Mouse (Mus musculus): ENCODE measurements around the gene Wdpcp. TPM values are rescaled to one million over a fixed set of nuclear protein-coding genes. Genes with fewer than 3 reads are reported as not detected.
"Not testable (repeated sequence)": the region's sequence is repeated elsewhere in the genome, so short reads cannot be mapped to it uniquely, and the experiment has no call there.

Wdpcp gene
- total RNA-seq (2021): 1 to 10 TPM; 1.3 to 3.5 TPM
- long read RNA-seq, experiment 1, partial matches to known transcripts: 0 of 2 reads
- long read RNA-seq, experiment 1, other reads (novel, unspliced or antisense): 2 of 2 reads
- long read RNA-seq, experiment 2, partial matches to known transcripts: 0 of 1 reads
- long read RNA-seq, experiment 2, other reads (novel, unspliced or antisense): 1 of 1 reads

DNA sequence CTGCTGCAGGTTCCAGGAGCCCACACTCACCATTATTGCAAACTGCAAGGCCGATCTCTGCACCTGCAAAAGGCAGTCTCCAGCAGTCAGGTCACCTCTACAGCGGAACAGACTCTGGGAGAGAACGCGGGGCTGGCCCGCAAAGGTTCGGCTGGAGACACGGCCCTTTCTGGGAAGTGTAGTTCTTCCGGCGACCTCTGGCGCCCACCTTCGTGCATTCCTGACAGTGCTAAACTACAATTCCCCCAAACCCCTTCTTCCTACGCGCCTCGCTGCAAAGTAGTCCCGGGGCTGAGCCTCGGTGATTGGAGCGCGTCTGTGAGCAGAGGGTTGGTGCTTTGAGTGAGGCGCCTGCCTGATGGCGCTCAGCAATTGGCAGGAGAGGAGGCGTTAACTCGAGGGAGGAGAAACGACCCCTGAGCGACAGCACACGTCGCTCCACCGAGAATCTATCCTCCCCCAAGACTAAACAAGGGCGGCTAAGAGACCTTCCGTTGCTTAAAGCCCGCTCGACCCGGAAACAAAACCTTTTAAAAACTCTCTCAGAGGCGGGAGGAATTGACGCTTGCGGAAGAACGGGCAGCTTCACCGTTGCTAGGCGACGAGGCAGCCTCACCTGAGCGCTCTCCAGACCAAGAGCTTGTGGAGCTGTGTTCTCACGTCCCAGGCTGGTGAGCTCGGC, at the start of gene Wdpcp, which contains the start of gene Mdh1:
Gene Wdpcp (plus strand): TSS at position 536 of the 682 bp plus-strand sequence.
Gene Mdh1 (minus strand): TSS at position 668 of the 682 bp plus-strand sequence.
- intact Hi-C loops (cut with DNase I): no loop called here
- peak; percentile 89 to 91 for DNase-seq

DNA sequence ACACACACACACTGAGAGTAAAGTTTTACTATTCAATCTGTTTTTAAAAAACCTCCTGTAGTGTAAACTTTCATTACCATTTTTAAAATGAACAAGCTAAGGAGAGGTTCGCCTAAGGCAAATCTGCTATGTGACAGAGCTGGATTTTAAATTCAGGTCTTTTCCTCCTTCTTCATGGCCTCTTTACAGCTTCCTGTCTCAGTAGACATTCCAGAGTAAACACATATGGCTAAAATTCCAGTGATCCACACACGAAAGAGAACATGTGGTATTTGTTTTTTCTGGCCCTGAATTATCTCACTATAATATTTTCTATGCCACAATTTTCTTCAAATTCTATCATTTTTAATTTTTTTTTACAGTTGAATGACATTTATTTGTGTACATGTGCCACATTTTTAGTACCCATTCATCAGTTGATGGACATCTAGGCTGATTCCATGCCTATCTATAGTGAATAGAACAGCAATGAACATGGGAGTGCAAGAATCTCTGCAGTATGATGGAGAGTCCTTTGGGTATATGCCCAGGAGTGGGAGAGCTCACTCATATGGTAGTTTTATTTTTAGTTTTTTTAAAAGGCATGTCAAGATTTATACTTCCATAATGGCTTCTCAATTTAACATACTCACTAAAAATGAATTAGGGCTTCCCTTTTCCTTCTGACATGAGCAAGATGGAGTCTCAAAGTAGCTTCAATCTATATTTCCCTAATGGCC, 43.2 kb upstream of the Wdpcp start:
- intact Hi-C loops (cut with DNase I): no loop called here
- DNase-seq: no peak

- not testable (repeated sequence) for DNase-seq
Measured at GRCm38 (mm10) chr11:21530856-21531255, 41.2 kb upstream of the Wdpcp start.

GRCm38 (mm10) chr11:21540072-21540471, 32.0 kb upstream of the Wdpcp start:
- DNase-seq: no peak
- intact Hi-C loops (cut with DNase I): no loop called here

More at GRCm38 (mm10) chr11:21530856-21531255, 41.2 kb upstream of the Wdpcp start:
- intact Hi-C loops (cut with DNase I): not testable (repeated sequence)

DNA sequence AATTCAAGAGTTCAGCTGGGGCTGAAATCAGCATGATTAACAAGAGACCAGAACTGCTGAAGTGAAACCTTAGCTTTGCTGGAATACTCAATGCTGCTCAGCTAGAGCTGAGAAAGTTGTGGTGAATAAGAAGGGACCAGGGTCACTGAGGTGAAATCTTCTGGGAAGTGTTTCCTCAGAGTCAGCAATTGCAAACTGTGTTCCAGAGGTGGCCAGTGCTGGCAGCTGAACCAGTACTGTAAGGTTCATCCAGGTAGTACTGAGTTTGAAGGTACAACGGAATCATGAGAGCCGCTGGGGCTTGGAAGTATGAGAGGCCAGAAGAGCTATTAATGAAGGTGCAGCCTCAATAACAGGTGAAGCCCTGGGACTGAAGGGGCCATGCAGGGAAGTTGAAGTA, 31.4 kb upstream of the Wdpcp start:
- intact Hi-C loops (cut with DNase I): no loop called here
- no peak for DNase-seq

- intact Hi-C loops (cut with DNase I): no loop called here
- DNase-seq: no peak
Measured at GRCm38 (mm10) chr11:21542731-21543130, 29.3 kb upstream of the Wdpcp start.

GRCm38 (mm10) chr11:21545021-21545420, 27.0 kb upstream of the Wdpcp start:
- intact Hi-C loops (cut with DNase I): no loop called here
- DNase-seq: no peak

GRCm38 (mm10) chr11:21545951-21546350, 26.1 kb upstream of the Wdpcp start:
- intact Hi-C loops (cut with DNase I): no loop called here
- no peak for DNase-seq

GRCm38 (mm10) chr11:21546671-21547070, 25.4 kb upstream of the Wdpcp start:
- no peak for DNase-seq
- intact Hi-C loops (cut with DNase I): no loop called here

DNA sequence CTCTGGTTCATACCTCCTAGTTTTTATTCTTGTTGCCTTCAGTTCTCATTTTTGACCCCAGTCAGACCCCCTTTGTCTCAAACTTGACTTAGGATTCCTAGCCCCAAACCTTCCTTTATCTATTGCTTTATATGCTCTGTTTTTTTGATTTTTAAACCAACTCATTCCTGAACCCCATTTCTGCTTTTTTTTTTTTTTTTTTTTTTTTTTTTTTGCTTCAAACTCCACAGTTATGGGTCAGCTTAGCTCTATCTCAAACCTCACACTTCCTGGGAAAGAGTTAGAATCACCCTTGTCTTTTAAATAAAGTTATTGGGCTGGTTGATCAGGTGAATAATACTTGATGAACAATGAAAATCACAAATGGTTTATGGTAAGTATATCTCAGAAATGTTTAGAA, 24.5 kb upstream of the Wdpcp start:
- no peak for DNase-seq
- intact Hi-C loops (cut with DNase I): no loop called here

- DNase-seq: no peak
- intact Hi-C loops (cut with DNase I): no loop called here
Measured at GRCm38 (mm10) chr11:21549052-21549451, 23.0 kb upstream of the Wdpcp start.

DNA sequence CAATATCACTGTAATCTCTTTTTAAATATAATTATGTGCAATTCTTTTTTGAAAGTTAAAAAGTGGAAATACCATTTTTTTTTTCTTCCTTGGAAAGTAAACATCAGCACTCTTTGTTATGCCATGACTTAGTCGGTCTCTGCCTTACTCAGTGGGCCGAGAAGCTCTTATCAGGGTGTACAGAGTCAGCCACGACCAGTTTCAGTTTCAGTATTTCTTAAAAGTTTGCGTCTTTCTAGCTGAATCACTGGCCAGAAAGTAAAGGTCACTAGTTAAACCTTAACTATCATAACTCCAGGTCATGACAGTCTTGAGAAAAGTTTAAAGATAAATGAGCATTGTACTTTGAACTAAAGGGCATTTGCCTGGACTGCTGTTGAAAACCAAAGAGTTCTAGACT, 22.3 kb upstream of the Wdpcp start:
- no peak for DNase-seq
- intact Hi-C loops (cut with DNase I): no loop called here

DNA sequence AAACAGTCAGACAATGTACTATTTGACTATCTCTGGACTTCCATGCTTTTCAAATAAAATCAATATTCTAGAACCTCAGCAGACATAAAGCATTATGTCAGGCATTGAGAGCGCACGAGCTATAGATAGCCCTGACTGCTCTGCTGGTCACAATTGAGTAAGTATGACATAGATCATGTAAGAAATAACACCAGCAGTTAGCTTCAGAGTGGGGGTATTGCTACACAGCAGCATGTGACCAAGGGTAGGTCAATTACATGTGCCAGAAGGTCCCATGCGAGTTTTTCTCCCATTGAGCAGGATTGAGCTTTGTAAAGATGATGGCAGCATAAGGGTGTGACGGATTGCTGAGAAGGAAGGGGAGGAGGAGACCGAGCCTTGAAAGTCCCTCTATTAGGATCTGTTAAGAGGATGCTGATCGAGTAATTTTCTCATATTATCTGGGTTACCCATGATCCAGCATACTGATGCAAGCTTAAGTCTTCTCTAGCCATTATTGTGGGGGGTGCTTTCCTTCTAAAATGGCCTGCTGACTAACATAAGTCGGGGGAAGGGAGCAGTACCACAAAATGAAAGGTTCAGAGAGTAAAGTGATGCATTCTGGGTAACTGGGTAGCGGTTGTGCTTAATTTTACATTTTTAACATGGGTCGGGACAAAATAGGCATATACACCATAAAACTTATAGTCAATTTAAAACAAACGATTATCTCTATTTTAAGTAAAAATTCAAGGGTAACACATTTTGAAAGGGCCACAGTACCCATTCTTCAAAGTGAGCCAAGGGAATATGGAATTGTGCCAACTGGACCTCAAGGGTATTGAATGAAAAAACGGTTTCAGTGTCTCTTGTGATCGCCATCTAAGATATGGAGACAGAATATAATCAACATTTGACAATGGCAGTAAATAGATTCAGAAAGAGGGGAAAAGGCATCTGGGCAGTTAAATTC, 21.5 kb upstream of the Wdpcp start:
- no peak for DNase-seq
- intact Hi-C loops (cut with DNase I): no loop called here

- intact Hi-C loops (cut with DNase I): no loop called here
- DNase-seq: no peak
Measured at GRCm38 (mm10) chr11:21552049-21552448, 20.0 kb upstream of the Wdpcp start.

- no peak for DNase-seq
- intact Hi-C loops (cut with DNase I): no loop called here
Measured at GRCm38 (mm10) chr11:21559727-21560126, 12.3 kb upstream of the Wdpcp start.

DNA sequence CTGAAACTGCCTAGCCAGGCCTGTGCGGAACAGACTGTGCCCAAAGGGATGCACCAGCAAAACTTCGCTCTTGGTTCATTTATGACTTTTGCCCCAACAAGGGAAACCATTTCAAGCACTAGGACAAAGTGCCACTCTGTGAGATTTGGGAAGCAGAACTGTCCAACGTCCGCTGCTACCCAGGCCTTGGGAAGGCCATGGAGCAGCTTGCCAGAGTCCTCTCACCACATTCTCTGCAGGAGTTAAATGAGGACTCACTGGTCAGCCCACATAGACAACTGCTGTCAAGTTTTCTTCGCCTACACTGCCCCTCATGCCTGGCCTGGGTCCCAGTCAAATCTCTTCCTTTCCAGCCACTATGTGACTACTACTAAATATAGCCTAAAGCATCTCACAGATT, 10.7 kb upstream of the Wdpcp start:
- no peak for DNase-seq
- intact Hi-C loops (cut with DNase I): no loop called here

DNA sequence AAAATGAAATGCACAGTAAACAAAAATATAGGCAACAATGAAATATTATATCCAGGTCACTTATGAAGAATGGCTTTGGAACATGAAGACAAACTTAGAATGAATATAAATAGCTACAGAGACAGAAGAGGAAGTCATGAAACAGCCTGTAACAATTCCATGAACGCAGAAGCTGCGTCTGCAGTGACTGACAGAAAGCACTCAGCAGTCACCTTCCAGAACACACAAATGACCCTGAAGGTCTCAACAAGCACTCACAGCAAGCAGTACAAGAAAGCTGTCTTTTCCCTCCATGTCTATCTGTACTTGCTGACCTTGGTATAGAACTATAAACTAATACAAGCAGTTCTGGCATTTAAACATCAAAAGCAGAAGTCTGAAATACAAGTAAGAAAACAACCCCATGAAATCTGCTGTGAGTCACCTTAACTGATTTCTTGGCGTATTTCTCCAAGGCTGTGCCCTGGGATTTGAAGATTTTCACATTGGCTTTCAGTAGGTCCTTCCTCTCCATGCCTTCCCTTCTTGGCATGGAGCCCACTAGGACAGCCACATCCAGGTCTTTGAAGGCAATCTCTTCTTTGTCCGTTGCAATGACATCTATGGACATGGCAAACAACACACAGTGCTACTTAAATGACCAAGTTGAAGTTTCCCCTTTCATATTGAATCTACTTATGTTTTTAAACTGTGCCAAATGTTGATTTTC, 8.3 kb upstream of the Wdpcp start:
- intact Hi-C loops (cut with DNase I): no loop called here
- DNase-seq: no peak

- intact Hi-C loops (cut with DNase I): no loop called here
- DNase-seq: no peak
Measured at GRCm38 (mm10) chr11:21564681-21565405, 7.2 kb upstream of the Wdpcp start.

GRCm38 (mm10) chr11:21566934-21567333, 5.1 kb upstream of the Wdpcp start:
- no peak for DNase-seq
- intact Hi-C loops (cut with DNase I): no loop called here

Data from gastrocnemius, postnatal 36 days (tissue).